Mouse (Mus musculus) hindbrain, embryonic 10.5 days (tissue): ENCODE data around the gene Slc39a12. TPM values are rescaled to one million over a fixed set of nuclear protein-coding genes. Genes with fewer than 3 reads are reported as not detected.

Source experiments
- DNase-seq: peaks from one replicate; pipeline ENCODE4 v3.0.0-alpha.2; 2017; ENCODE audit warnings: low spot score
- H3K27ac ChIP-seq: fragments of 300-500 bp; sonication (generic); 2 replicates; pipeline ENCODE4 v1.5.1; 2016; ENCODE audit warnings: mild to moderate bottlenecking, moderate library complexity
- H3K27me3 ChIP-seq: fragments of 300-500 bp; sonication (generic); 2 replicates; pipeline ENCODE4 v1.6.1; 2016; ENCODE audit warnings: mild to moderate bottlenecking; ENCODE audit not compliant: poor library complexity, insufficient read depth, severe bottlenecking
- H3K36me3 ChIP-seq: fragments of 300-500 bp; sonication (generic); 2 replicates; pipeline ENCODE4 v1.6.1; 2016; ENCODE audit warnings: mild to moderate bottlenecking, moderate library complexity
- H3K4me1 ChIP-seq: fragments of 300-500 bp; sonication (generic); replicated peaks from 2 replicates; pipeline ENCODE4 v1.6.1; 2016; ENCODE audit warnings: mild to moderate bottlenecking
- H3K4me3 ChIP-seq: fragments of 300-500 bp; sonication (generic); 2 replicates; pipeline ENCODE4 v1.5.1; 2016; ENCODE audit warnings: mild to moderate bottlenecking, moderate library complexity
- H3K9me3 ChIP-seq: fragments of 300-500 bp; sonication (generic); 2 replicates; pipeline ENCODE4 v1.6.1; 2016; ENCODE audit warnings: mild to moderate bottlenecking, moderate library complexity
- WGBS: fragments of 180-500 bp; shearing (Covaris S2); methylation state at CpG from one replicate; pipeline ENCODE4 v1.1.7; 2016; 5-methylcytosine and 5-hydroxymethylcytosine counted together
- polyA plus RNA-seq: library from polyadenylated mRNA; unstranded; fragments of >200 nt; fragmentation: Nextera tagmentation; extraction: Ambion mirVana; gene quantifications from 2 replicates; pipeline ENCODE4 v1.2.1, GENCODE M21; 2016

Gene Slc39a12
- polyA plus RNA-seq, 1 experiment from 2014 or later: 0.89 TPM

- Histone ChIP-seq H3K9me3 (no peaks in the 10 kb centered on the region), H3K27ac (no peak overlapping the region), H3K27me3 (no peaks in the 10 kb centered on the region), H3K4me3 (no peak overlapping the region), H3K36me3 (no peaks in the 10 kb centered on the region), H3K4me1 (no peaks in the 10 kb centered on the region)
- WGBS: 68% methylated on average over 3 of the region's 3 CpGs
- no peak for DNase-seq
Observed at GRCm38 (mm10) chr2:14502482-14502881, 114.4 kb downstream of the Slc39a12 start.

GRCm38 (mm10) chr2:14518237-14518636, 130.1 kb downstream of the Slc39a12 start:
- no peak for DNase-seq
- Histone ChIP-seq H3K9me3 (peaks cover 9% of the 10 kb centered on the region; the same call in 1 of the 2 replicates), H3K4me3 (no peak overlapping the region), H3K4me1 (no peaks in the 10 kb centered on the region), H3K27ac (no peak overlapping the region), H3K27me3 (no peaks in the 10 kb centered on the region), H3K36me3 (no peaks in the 10 kb centered on the region)
- WGBS: 50% methylated on average over 5 of the region's 5 CpGs

DNA sequence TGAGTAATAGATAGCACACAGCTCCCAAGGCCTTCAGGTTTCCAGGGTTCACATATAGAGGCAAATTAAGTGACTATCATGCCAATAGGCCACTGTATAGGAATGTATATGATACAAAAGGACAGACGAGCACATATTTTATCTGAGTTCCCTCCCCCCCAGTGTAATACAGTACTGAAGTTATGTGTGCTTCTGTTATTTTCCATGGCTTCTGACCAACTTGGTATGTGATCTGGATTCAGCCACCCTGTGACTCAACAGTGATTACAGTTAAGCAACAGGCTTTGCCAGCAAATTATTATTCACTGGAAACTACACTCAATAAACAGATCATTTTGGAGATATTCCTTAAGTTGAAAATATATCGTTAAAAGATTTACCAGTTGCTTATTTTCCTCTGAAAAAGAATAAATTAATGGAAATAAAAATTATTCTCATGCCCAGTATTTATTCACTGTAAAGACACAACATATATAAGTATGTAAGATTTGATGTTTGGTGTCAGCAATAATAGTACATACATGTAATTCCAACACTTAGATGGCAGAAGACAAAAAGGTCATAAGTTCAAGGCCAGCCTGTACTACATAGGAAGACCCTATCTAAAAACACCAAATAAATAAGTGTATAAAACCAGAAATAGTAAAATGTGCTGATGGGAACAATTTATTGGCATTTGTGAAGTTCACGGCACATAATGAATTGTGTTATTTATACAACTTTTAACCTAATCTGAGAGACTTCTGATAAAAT, 146.4 kb downstream of the Slc39a12 start:
- peaks cover 10% of the 10 kb centered on the region; the same call in 1 of the 2 replicates for H3K4me1 ChIP-seq
- H3K36me3 ChIP-seq: no peaks in the 10 kb centered on the region
- no peaks in the 10 kb centered on the region for H3K27me3 ChIP-seq
- H3K4me3 ChIP-seq: no peak overlapping the region
- H3K27ac ChIP-seq: no peak overlapping the region
- 86% methylated on average over 3 of the region's 3 CpGs for WGBS
- no peak for DNase-seq
- H3K9me3 ChIP-seq: no peaks in the 10 kb centered on the region

DNA sequence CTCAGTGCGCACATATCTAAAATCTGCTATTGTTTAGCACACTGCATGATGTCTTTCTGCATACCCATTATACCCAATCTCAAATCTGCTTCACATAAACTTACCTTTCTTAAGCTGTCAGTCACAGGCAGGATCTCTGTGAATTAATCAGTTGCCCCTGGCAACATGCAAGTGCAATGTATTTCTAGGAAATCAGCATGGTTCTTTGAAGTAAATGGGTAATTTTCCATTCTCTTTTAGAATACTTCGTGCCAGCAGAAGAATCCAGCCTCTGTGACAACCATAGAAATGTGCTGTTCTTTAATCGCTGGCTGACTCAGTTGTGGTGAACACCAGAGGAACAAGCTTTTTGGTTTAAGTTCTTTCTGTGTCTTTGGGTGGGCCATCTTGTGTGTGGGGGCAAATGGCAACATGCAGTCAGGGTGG, 147.1 kb downstream of the Slc39a12 start:
- H3K4me1 ChIP-seq: peaks cover 10% of the 10 kb centered on the region; the same call in 1 of the 2 replicates
- peak; percentile 6 for DNase-seq
- no peak overlapping the region for H3K27ac ChIP-seq
- H3K9me3 ChIP-seq: no peaks in the 10 kb centered on the region
- 40% methylated on average over 3 of the region's 3 CpGs for WGBS
- no peaks in the 10 kb centered on the region for H3K27me3 ChIP-seq
- no peaks in the 10 kb centered on the region for H3K36me3 ChIP-seq
- H3K4me3 ChIP-seq: no peak overlapping the region

DNA sequence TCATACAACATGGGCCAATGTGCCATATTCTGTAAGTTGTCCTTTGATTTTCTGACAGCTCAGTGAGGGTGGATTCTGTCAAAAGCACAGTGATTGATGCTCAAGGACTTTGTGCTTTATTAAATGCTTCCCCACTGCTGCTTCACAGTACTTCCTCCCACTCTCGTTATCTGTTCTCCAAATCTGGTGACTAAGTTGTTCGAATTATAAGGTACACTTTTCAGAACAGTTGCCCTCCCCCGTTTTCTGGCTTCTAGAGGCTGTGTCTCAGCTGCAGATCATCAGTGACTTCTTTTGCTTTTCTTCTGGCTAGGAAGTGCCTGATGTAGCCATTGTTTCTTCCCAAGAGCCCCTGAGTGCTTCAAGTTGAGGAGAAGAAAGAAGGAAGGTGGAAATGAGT, 149.7 kb downstream of the Slc39a12 start:
- 71% methylated on average over 3 of the region's 3 CpGs for WGBS

GRCm38 (mm10) chr2:14543355-14543754, 155.2 kb downstream of the Slc39a12 start:
- Histone ChIP-seq H3K27ac (no peak overlapping the region), H3K9me3 (no peaks in the 10 kb centered on the region), H3K4me3 (no peak overlapping the region), H3K36me3 (no peaks in the 10 kb centered on the region), H3K27me3 (no peaks in the 10 kb centered on the region), H3K4me1 (no peaks in the 10 kb centered on the region)
- WGBS: 84% methylated on average over 3 of the region's 3 CpGs
- no peak for DNase-seq

More for the DNA sequence above, 149.7 kb downstream of the Slc39a12 start:
- no peak overlapping the region for H3K4me3 ChIP-seq
- H3K36me3 ChIP-seq: no peaks in the 10 kb centered on the region
- peaks cover 10% of the 10 kb centered on the region; the same call in 1 of the 2 replicates for H3K4me1 ChIP-seq
- no peak for DNase-seq
- no peaks in the 10 kb centered on the region for H3K27me3 ChIP-seq
- H3K9me3 ChIP-seq: no peaks in the 10 kb centered on the region
- no peak overlapping the region for H3K27ac ChIP-seq

GRCm38 (mm10) chr2:14543773-14544172, 155.7 kb downstream of the Slc39a12 start:
- no peak overlapping the region for H3K4me3 ChIP-seq
- DNase-seq: no peak
- WGBS: 89% methylated on average over 2 of the region's 2 CpGs
- H3K27me3 ChIP-seq: no peaks in the 10 kb centered on the region
- no peaks in the 10 kb centered on the region for H3K9me3 ChIP-seq
- H3K27ac ChIP-seq: no peak overlapping the region
- H3K36me3 ChIP-seq: no peaks in the 10 kb centered on the region
- H3K4me1 ChIP-seq: no peaks in the 10 kb centered on the region

Other genes with a start within 250 kb of the Slc39a12 start
- not detected in 2 replicates for gene Tmem236, start 213.8 kb upstream of the Slc39a12 start, polyA plus RNA-seq
- gene Mrc1, start 158.9 kb upstream of the Slc39a12 start, polyA plus RNA-seq: 3.0 and 3.8 TPM in 2 replicates
- gene Cacnb2, start 214.8 kb downstream of the Slc39a12 start, polyA plus RNA-seq: 2.6 and 3.2 TPM in 2 replicates